Mouse (Mus musculus): ENCODE data around the gene Kalrn. TPM values are rescaled to one million over a fixed set of nuclear protein-coding genes. Genes with fewer than 3 reads are reported as not detected.

Kalrn gene
- polyA plus RNA-seq, 1 experiment = 0.15 TPM

DNA sequence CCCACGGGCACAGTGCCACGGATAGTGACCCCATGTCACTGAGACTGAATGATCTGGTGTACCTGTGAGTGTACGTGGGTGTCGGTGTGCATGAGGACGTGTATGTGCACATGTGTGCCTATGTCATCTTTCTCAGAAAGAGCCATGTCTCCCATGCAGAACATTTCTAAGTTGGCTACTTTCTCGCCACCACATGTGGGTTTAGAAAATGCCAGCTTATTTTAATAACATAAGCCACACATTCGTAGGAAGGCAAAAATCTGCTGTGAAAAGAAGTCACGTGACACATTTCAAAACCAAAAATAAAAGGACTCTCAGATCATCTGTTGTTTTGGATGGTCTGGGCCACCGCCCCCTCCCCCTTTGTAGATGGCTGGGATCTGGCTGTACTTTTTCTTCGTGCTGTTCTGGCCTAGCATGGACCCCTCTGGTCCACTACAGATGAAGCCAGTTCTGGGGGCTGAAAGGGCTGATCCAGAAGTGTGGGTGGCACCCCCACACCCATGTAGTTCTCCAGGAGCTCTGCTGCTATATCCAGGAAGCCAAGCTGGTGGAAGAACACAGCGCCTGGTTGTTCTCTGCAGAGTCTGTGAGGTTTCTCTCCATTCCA is 400.7 kb downstream of the Kalrn start:
- Histone ChIP-seq H3K27me3 (ENCODE audit: control insufficient read depth) (no peaks in the 10 kb centered on the region), H3K4me3 (replicated peaks) (no peak overlapping the region), H3K4me1 (ENCODE audit: control insufficient read depth) (no peaks in the 10 kb centered on the region), H3K36me3 (ENCODE audit: control insufficient read depth) (no peaks in the 10 kb centered on the region), H3K9me3 (ENCODE audit: control insufficient read depth, low read length) (no peaks in the 10 kb centered on the region)
- TF ChIP-seq GATA1 (IDR thresholded peaks at IDR 0.05; ENCODE audit: low read length) = no peak
- no peak for TF ChIP-seq TAL1 (IDR thresholded peaks at IDR 0.05; ENCODE audit: low read length)

DNA sequence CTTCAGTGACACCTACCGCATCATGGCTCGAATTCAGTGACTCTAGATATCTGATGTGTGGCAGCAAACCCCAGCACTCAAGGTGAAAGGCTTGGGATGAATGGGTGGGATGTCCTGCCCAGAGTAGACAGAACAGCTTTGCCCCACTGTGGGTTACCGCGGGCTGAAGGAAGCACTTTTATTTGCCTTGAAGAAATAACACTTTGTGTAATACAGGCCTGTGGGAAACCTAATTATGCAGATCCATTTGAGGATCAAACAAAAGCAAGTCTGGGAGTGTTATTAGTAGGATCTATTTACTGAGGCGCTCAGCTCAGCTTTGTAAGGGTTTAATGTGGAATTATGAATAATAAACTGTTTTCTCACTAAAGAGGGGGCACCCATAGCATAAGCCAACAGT is 406.3 kb downstream of the Kalrn start:
- no peaks in the 10 kb centered on the region for H3K4me1 ChIP-seq (ENCODE audit: control insufficient read depth)
- no peak overlapping the region for H3K4me3 ChIP-seq (replicated peaks)
- no peak for TF ChIP-seq GATA1 (IDR thresholded peaks at IDR 0.05; ENCODE audit: low read length)
- no peak for TF ChIP-seq TAL1 (IDR thresholded peaks at IDR 0.05; ENCODE audit: low read length)

DNA sequence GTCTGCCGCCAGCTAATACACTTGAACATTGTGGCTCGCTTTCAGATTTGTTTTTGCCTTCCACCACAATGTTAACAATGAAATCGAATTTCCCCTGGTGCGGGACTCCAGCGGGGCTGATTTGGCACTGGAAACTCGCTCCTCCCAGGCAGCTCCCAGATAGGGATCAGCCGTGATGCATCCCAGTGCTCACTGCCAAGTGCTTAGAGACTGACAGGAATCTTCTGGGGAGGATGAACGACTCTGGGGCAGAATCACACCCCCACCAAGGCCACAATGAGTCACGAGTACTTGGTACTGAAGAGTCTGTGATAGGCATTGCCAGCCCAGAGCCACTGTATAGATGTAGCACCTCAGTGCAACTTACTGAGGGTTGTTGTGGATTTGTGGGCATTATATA is 410.2 kb downstream of the Kalrn start:
- Histone ChIP-seq H3K36me3 (ENCODE audit: control insufficient read depth) (no peaks in the 10 kb centered on the region), H3K4me3 (replicated peaks) (no peak overlapping the region), H3K4me1 (ENCODE audit: control insufficient read depth) (no peaks in the 10 kb centered on the region), H3K9me3 (ENCODE audit: control insufficient read depth, low read length) (no peaks in the 10 kb centered on the region), H3K27me3 (ENCODE audit: control insufficient read depth) (no peaks in the 10 kb centered on the region)
- TF ChIP-seq TAL1 (IDR thresholded peaks at IDR 0.05; ENCODE audit: low read length) = no peak
- TF ChIP-seq GATA1 (IDR thresholded peaks at IDR 0.05; ENCODE audit: low read length) = no peak

More for the DNA sequence above, 406.3 kb downstream of the Kalrn start:
- Histone ChIP-seq H3K36me3 (ENCODE audit: control insufficient read depth) (no peaks in the 10 kb centered on the region), H3K9me3 (ENCODE audit: control insufficient read depth, low read length) (no peaks in the 10 kb centered on the region), H3K27me3 (ENCODE audit: control insufficient read depth) (no peaks in the 10 kb centered on the region)

DNA sequence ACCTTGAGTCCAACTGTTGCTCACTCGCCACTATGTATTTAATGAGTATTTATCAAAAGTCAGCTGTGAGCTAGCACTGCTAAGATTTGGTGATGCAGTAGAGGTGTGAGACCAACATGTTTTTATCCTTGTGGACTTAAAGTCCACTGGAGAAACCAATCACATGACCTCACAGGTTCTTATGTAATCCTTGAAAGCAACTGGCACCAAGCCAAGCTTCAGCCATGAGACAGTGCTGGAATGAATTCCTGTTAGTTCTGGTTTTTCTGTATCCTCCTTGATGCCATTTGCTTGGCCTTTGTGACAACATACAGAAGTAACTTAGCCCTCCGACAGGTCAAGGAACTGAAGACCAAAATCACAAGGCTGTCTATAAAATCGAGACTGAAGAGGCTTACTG is 413.8 kb downstream of the Kalrn start:
- H3K4me1 ChIP-seq (ENCODE audit: control insufficient read depth) = no peaks in the 10 kb centered on the region
- H3K27me3 ChIP-seq (ENCODE audit: control insufficient read depth) = no peaks in the 10 kb centered on the region
- H3K36me3 ChIP-seq (ENCODE audit: control insufficient read depth) = no peaks in the 10 kb centered on the region
- H3K9me3 ChIP-seq (ENCODE audit: control insufficient read depth, low read length) = no peaks in the 10 kb centered on the region
- no peak overlapping the region for H3K4me3 ChIP-seq (replicated peaks)
- TF ChIP-seq TAL1 (IDR thresholded peaks at IDR 0.05; ENCODE audit: low read length) (no peak), GATA1 (IDR thresholded peaks at IDR 0.05; ENCODE audit: low read length) (no peak)

DNA sequence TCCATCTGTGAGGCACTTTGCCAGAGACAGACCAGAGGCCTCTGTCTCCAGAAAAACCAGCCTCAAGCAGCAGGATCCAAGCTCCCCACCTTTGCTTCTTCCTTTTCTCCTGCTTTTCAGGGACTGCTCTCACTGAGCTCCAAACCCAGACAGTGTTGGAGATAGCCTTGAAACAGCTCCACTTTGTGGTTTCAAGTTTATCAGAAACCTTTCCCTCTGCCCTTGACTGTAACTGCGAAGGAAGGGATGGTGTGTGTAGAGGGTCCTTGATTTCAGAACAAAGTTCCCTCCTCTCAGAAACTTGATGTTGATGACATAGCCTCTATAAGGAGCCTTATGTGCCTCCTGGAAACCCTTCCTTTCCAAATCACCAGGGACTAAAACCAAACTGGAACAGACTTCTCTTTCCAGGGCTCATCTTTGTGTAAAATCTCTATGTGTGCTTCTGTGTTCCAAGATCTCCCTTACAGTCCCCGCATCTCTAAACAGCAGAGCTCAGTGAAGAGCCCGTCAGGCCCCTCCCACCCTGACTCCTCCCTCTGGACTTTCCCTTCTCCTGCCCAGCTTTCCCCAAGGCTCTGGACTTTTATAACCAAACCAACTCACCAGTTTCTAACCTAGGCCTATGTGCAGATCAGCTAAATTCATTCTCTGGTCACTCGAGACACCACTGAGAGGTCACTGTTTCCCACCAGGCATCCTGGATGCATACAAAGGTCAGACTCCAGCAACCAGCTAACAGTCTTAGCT is 415.8 kb downstream of the Kalrn start:
- no peaks in the 10 kb centered on the region for H3K36me3 ChIP-seq (ENCODE audit: control insufficient read depth)

DNA sequence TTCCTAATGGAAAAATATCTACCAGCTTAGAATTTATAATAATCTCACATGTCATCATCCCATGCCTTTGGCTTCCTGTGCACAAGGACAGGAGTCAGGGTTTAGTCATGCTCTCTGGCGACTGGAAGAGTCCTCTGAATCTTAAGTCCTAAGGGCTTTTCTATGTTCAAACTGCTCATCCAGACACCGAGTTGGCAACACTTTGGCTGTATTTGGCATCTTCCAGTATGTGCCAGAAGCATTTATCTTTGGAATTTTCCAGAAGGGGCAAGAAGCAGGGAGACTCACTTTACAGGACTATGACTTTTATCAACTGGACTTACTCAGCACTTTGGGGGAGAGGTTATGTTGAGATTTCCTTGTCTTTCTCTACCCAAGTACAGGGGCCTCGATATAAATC is 417.6 kb downstream of the Kalrn start:
- Histone ChIP-seq H3K27me3 (ENCODE audit: control insufficient read depth) (no peaks in the 10 kb centered on the region), H3K4me1 (ENCODE audit: control insufficient read depth) (no peaks in the 10 kb centered on the region), H3K36me3 (ENCODE audit: control insufficient read depth) (no peaks in the 10 kb centered on the region), H3K4me3 (replicated peaks) (no peak overlapping the region), H3K9me3 (ENCODE audit: control insufficient read depth, low read length) (no peaks in the 10 kb centered on the region)
- TF ChIP-seq GATA1 (IDR thresholded peaks at IDR 0.05; ENCODE audit: low read length) = no peak
- TF ChIP-seq TAL1 (IDR thresholded peaks at IDR 0.05; ENCODE audit: low read length) = no peak

More for the DNA sequence above, 415.8 kb downstream of the Kalrn start:
- Histone ChIP-seq H3K9me3 (ENCODE audit: control insufficient read depth, low read length) (no peaks in the 10 kb centered on the region), H3K4me1 (ENCODE audit: control insufficient read depth) (no peaks in the 10 kb centered on the region), H3K4me3 (replicated peaks) (no peak overlapping the region), H3K27me3 (ENCODE audit: control insufficient read depth) (no peaks in the 10 kb centered on the region)
- TF ChIP-seq TAL1 (IDR thresholded peaks at IDR 0.05; ENCODE audit: low read length) = no peak

DNA sequence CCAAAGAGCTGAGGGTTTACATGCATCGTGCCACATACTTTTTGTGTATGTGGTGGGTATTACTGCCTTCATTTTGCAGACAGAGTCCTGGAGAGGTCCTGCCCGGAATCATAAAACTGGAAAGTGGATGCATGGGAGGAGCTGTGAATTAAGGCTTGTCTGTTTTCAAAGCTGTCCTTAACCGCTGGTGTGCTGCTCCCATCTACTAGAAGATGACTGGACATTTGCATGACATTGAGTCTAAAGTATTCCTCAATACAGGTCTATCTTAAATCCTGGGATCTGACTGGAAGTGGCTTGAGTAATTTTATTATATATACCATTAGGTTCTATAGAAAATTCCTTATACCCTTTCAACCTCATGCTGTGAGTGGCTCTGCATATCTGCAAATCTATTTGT is 418.4 kb downstream of the Kalrn start:
- Histone ChIP-seq H3K9me3 (ENCODE audit: control insufficient read depth, low read length) (no peaks in the 10 kb centered on the region), H3K36me3 (ENCODE audit: control insufficient read depth) (no peaks in the 10 kb centered on the region), H3K4me1 (ENCODE audit: control insufficient read depth) (no peaks in the 10 kb centered on the region), H3K27me3 (ENCODE audit: control insufficient read depth) (no peaks in the 10 kb centered on the region), H3K4me3 (replicated peaks) (no peak overlapping the region)
- no peak for TF ChIP-seq TAL1 (IDR thresholded peaks at IDR 0.05; ENCODE audit: low read length)
- TF ChIP-seq GATA1 (IDR thresholded peaks at IDR 0.05; ENCODE audit: low read length) = no peak

DNA sequence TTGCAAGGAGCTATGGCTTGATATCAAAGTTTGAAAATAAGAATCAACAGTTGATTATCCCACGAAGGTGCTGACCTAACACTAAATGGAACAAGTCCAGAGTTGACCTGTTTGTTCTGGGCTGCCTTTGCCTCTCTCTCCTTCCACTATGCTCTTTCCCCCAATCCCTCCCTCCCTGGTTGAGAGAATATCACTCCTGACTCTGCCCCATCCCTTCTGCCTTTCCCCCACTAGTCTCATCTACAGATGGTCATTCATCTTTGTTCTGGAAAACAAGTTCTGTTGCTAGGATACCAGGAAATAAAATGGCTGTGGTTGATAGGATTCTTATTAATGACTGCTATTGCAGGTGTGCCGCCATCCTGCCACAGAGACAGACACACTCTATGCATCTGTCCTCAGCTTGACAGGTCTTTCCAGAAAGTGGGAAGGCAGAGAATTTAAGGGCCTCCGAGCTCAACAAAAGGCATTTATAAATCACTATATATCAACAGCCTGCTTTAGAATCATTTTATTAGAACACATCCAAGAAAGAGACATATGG is 421.7 kb downstream of the Kalrn start:
- no peaks in the 10 kb centered on the region for H3K4me1 ChIP-seq (ENCODE audit: control insufficient read depth)
- H3K4me3 ChIP-seq (replicated peaks) = no peak overlapping the region
- no peaks in the 10 kb centered on the region for H3K9me3 ChIP-seq (ENCODE audit: control insufficient read depth, low read length)
- H3K27me3 ChIP-seq (ENCODE audit: control insufficient read depth) = no peaks in the 10 kb centered on the region
- TF ChIP-seq GATA1 (IDR thresholded peaks at IDR 0.05; ENCODE audit: low read length) (no peak), TAL1 (IDR thresholded peaks at IDR 0.05; ENCODE audit: low read length) (no peak)
- H3K36me3 ChIP-seq (ENCODE audit: control insufficient read depth) = no peaks in the 10 kb centered on the region

DNA sequence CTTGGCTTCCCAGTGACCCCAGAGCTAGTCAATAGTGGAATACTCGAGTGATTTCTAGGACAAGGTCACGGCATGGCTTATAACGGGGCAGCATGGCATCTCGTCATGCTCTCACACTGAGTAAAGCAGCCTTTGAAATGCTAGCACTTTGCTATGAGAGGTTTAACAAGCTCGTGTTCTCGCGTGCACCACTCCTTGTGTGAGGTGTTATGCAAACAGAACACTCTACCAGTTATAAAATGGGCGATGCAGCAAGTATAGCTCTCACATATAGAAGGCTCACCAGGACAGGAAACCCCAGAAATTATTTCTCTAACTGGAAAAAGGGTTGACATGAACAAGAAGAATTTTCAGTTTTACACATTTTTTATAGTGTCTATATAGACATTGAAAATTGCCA is 431.7 kb downstream of the Kalrn start:
- H3K4me3 ChIP-seq (replicated peaks) = no peak overlapping the region
- no peaks in the 10 kb centered on the region for H3K9me3 ChIP-seq (ENCODE audit: control insufficient read depth, low read length)
- TF ChIP-seq TAL1 (IDR thresholded peaks at IDR 0.05; ENCODE audit: low read length) (no peak), GATA1 (IDR thresholded peaks at IDR 0.05; ENCODE audit: low read length) (no peak)
- no peaks in the 10 kb centered on the region for H3K36me3 ChIP-seq (ENCODE audit: control insufficient read depth)
- H3K4me1 ChIP-seq (ENCODE audit: control insufficient read depth) = no peaks in the 10 kb centered on the region
- no peaks in the 10 kb centered on the region for H3K27me3 ChIP-seq (ENCODE audit: control insufficient read depth)
